Mouse (Mus musculus): ENCODE measurements around the gene Hadha. TPM values are rescaled to one million over a fixed set of nuclear protein-coding genes. Genes with fewer than 3 reads are reported as not detected.

Hadha gene
- polyA plus RNA-seq, 1 experiment from 2014 or later = 143 TPM

DNA sequence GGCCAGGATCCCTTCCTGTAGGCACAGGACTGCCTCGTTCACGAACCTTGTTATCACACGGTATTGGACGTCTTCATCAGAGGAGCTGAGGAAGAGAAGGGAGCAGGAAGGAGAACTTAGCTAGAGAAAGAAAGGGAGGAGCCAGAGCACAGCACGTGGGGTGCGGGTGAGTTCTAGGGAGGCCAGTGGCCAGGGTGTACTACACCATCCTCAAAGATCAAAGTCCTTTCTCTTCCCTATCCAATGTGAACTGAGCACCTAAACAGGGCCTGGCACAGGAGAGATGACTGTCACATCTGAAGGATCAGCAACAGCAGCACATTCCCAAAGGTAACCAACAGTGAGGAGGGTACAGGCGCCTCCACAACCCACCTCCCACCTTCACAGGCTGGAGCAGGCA is 34.9 kb downstream of the Hadha start:
- no peak overlapping the region for H3K9ac ChIP-seq
- no peak overlapping the region for H3K4me2 ChIP-seq (replicated peaks)
- H3K9me3 ChIP-seq = no peaks in the 10 kb centered on the region
- H3K36me3 ChIP-seq = peaks cover 87% of the 10 kb centered on the region
- H3K4me3 ChIP-seq = no peak overlapping the region
- H3K27ac ChIP-seq = no peak overlapping the region
- WGBS = 87% methylated on average over 7 of the region's 7 CpGs
- no peaks in the 10 kb centered on the region for H3K4me1 ChIP-seq
- ATAC-seq (ENCODE audit: low FRiP score, low read depth) = no peak
- peaks cover 15% of the 10 kb centered on the region for H3K27me3 ChIP-seq

DNA sequence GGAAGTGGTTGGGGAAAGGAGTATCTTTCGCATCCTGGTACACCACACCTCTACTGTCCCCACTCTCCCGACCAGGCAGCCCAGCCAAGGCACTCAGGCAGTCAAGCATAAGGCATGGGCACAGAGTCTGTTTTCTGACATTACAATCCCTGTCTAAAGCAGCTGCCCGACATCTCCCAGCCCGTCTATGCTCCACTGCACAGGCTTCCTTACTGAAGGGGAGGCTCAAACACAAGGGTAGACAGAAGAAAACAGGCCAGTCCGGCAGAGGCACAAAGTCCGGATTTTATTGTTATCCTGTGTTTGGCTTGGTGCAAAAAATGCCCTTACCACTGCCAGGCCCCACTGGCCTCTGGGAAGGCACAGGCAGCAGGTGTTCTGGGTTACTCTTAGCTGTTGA is 35.8 kb downstream of the Hadha start:
- 92% methylated on average over 6 of the region's 6 CpGs for WGBS

DNA sequence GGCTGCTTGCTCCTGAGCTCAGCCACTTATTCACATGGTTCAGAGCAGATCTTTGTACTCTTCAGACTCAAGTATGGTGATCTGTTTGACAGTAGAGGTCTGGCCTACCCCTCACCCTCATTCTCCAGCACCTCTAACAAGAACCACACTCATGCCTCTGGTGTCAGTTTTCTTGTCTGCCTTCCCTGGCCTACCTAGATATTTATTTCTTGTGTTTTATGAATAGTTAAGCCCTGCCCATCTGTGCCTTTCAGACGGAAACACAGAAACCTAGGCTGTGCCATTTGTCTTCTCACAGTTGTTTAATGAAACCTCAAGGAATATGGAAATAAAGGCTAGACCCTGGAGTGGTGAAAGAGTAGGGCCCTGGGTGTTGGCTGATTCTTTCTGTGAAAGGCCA is 36.9 kb downstream of the Hadha start:
- no peak for ATAC-seq (ENCODE audit: low FRiP score, low read depth)
- H3K27ac ChIP-seq = no peak overlapping the region
- peaks cover 36% of the 10 kb centered on the region for H3K27me3 ChIP-seq
- no peaks in the 10 kb centered on the region for H3K9me3 ChIP-seq
- H3K4me2 ChIP-seq (replicated peaks) = no peak overlapping the region
- H3K9ac ChIP-seq = no peak overlapping the region
- WGBS = 69% methylated on average over 1 of the region's 1 CpGs
- H3K4me1 ChIP-seq = peaks cover 9% of the 10 kb centered on the region; the same call in 1 of the 2 replicates
- peaks cover 66% of the 10 kb centered on the region for H3K36me3 ChIP-seq
- H3K4me3 ChIP-seq = no peak overlapping the region

More for the DNA sequence above, 35.8 kb downstream of the Hadha start:
- Histone ChIP-seq H3K36me3 (peaks cover 78% of the 10 kb centered on the region), H3K9ac (no peak overlapping the region), H3K27me3 (peaks cover 25% of the 10 kb centered on the region), H3K4me3 (no peak overlapping the region), H3K9me3 (no peaks in the 10 kb centered on the region), H3K4me2 (replicated peaks) (no peak overlapping the region), H3K4me1 (peaks cover 4% of the 10 kb centered on the region; the same call in 1 of the 2 replicates), H3K27ac (no peak overlapping the region)
- no peak for ATAC-seq (ENCODE audit: low FRiP score, low read depth)

DNA sequence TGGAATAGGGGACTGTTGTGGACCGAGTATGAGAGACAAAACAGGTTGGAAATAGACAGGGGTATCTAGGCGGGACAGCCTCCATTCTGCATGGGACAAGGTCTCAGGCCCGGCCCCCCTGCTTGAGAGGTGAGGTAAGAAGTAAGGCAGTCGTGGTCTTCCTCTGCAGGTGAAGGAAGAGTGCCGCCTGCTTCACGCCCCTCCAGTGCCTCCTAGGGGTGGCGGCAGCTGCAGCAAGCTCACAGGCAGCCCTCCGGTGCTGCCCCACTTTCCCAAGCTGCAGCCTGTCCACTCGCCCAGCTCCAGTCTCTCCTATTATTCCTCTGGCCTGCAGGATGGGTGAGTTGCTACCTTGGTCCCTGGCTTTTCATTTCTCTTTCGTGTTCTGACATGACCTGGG is 39.2 kb downstream of the Hadha start:
- Histone ChIP-seq H3K36me3 (peaks cover 43% of the 10 kb centered on the region), H3K4me2 (replicated peaks) (no peak overlapping the region), H3K9me3 (no peaks in the 10 kb centered on the region), H3K9ac (no peak overlapping the region), H3K4me1 (peaks cover 20% of the 10 kb centered on the region), H3K4me3 (no peak overlapping the region), H3K27ac (no peak overlapping the region), H3K27me3 (peaks cover 59% of the 10 kb centered on the region)
- ATAC-seq (ENCODE audit: low FRiP score, low read depth) = no peak
- 22% methylated on average over 10 of the region's 10 CpGs for WGBS

DNA sequence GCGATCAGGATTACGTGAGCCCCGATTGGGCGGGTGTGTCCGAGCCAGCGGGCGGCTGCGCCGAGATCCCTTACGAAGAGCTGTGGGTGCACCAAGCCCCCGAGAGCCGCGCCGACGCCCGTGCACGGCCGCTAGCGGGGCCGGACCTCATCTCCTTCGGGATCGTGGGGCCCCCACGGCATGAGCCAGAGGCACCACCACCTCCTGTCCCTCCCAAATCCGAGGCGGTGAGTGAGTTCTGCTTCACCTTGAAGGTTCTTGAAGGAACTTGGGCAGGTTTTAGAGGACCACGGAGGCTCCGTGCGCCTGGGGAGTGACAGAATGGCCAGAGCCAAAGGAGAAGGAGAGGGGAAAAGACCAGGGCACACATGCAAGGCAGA is 40.2 kb downstream of the Hadha start:
- Histone ChIP-seq H3K36me3 (peaks cover 34% of the 10 kb centered on the region), H3K9ac (peak overlapping the region; percentile 70), H3K4me1 (peaks cover 26% of the 10 kb centered on the region), H3K27ac (no peak overlapping the region), H3K4me3 (peak overlapping the region; percentile 59), H3K4me2 (replicated peaks) (peak overlapping the region; percentile 91), H3K27me3 (peaks cover 69% of the 10 kb centered on the region), H3K9me3 (no peaks in the 10 kb centered on the region)
- WGBS = 1% methylated on average over 28 of the region's 28 CpGs
- ATAC-seq (ENCODE audit: low FRiP score, low read depth) = no peak; the same call in 1 of the 2 replicates

DNA sequence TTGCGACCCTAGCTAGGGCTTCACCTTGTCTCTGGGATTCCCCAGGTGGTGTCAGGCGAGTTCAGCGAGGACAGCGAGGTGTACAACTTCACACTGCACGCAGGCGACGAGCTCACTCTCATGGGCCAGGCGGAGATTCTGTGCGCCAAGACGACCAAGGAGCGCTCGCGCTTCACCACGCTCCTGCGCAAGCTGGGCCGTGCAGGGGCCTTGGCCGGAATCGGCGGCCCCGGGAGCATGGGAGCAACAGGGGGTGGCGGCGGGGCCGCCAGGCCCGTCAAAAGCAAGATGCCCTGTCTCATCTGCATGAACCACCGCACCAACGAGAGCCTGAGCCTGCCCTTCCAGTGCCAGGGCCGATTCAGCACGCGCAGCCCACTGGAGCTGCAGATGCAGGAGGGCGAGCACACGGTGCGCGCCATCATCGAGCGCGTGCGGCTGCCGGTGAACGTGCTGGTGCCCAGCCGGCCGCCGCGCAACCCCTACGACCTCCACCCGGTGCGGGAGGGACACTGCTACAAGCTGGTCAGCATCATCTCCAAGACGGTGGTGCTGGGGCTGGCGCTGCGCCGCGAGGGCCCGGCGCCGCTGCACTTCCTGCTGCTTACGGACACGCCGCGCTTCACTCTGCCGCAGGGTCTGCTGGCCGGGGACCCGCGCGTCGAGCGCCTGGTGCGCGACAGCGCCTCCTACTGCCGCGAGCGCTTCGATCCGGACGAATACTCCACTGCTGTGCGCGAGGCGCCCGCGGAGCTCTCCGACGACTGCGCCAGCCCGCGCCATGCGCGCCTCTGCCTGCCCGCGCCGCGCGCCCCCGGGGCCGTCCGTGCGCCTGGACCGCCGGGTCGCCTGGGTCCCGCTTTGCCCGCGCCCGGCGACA is 40.8 kb downstream of the Hadha start:
- Histone ChIP-seq H3K4me3 (peak overlapping the region; percentile 59), H3K27me3 (peaks cover 75% of the 10 kb centered on the region), H3K36me3 (peaks cover 27% of the 10 kb centered on the region), H3K4me1 (peaks cover 26% of the 10 kb centered on the region), H3K9ac (peak overlapping the region; percentile 70), H3K9me3 (no peaks in the 10 kb centered on the region), H3K4me2 (replicated peaks) (peak overlapping the region; percentile 91), H3K27ac (no peak overlapping the region)
- WGBS = under 1% methylated on average over 94 of the region's 103 CpGs
- ATAC-seq (ENCODE audit: low FRiP score, low read depth) = peak; percentile 84

GRCm38 (mm10) chr5:30112533-30113068 is 42.4 kb downstream of the Hadha start:
- Histone ChIP-seq H3K4me2 (replicated peaks) (no peak overlapping the region), H3K4me1 (peaks cover 30% of the 10 kb centered on the region), H3K9ac (no peak overlapping the region), H3K36me3 (peaks cover 12% of the 10 kb centered on the region), H3K4me3 (no peak overlapping the region), H3K27me3 (peaks cover 88% of the 10 kb centered on the region), H3K9me3 (no peaks in the 10 kb centered on the region), H3K27ac (no peak overlapping the region)
- ATAC-seq (ENCODE audit: low FRiP score, low read depth) = no peak
- 78% methylated on average over 3 of the region's 3 CpGs for whole genome bisulfite sequencing

- Histone ChIP-seq H3K9me3 (no peaks in the 10 kb centered on the region), H3K27ac (no peak overlapping the region), H3K4me2 (replicated peaks) (no peak overlapping the region; the same call in 1 of the 2 replicates), H3K9ac (no peak overlapping the region), H3K4me3 (no peak overlapping the region), H3K36me3 (peaks cover 5% of the 10 kb centered on the region), H3K4me1 (peaks cover 38% of the 10 kb centered on the region), H3K27me3 (peaks cover 96% of the 10 kb centered on the region)
- no peak for ATAC-seq (ENCODE audit: low FRiP score, low read depth)
- WGBS = 74% methylated on average over 3 of the region's 3 CpGs
Measured at GRCm38 (mm10) chr5:30111771-30112170, 43.2 kb downstream of the Hadha start.

GRCm38 (mm10) chr5:30111126-30111525 is 43.8 kb downstream of the Hadha start:
- Histone ChIP-seq H3K27ac (no peak overlapping the region), H3K4me3 (peak overlapping the region; percentile 7), H3K9me3 (no peaks in the 10 kb centered on the region), H3K9ac (peak overlapping the region; percentile 31; the same call in 1 of the 2 replicates), H3K27me3 (peaks cover 97% of the 10 kb centered on the region), H3K4me1 (peaks cover 41% of the 10 kb centered on the region), H3K4me2 (replicated peaks) (peak overlapping the region; percentile 58), H3K36me3 (no peaks in the 10 kb centered on the region)
- ATAC-seq (ENCODE audit: low FRiP score, low read depth) = 0 out of 2 replicates have a peak, but pooled peaks have one; percentile 4
- WGBS = 4% methylated on average over 18 of the region's 18 CpGs

- H3K27me3 ChIP-seq = peaks cover 97% of the 10 kb centered on the region
- no peaks in the 10 kb centered on the region for H3K36me3 ChIP-seq
- H3K4me1 ChIP-seq = peaks cover 47% of the 10 kb centered on the region
- no peak overlapping the region for H3K27ac ChIP-seq
- no peaks in the 10 kb centered on the region for H3K9me3 ChIP-seq
- 7% methylated on average over 22 of the region's 22 CpGs for WGBS
- no peak for ATAC-seq (ENCODE audit: low FRiP score, low read depth)
- H3K4me2 ChIP-seq (replicated peaks) = peak overlapping the region; percentile 58
- H3K9ac ChIP-seq = peak overlapping the region; percentile 31; the same call in 1 of the 2 replicates
- H3K4me3 ChIP-seq = peak overlapping the region; percentile 7
Measured at GRCm38 (mm10) chr5:30110371-30111060, 44.4 kb downstream of the Hadha start.

GRCm38 (mm10) chr5:30109899-30110298 is 45.1 kb downstream of the Hadha start:
- H3K9me3 ChIP-seq = no peaks in the 10 kb centered on the region
- no peak overlapping the region for H3K27ac ChIP-seq
- peaks cover 52% of the 10 kb centered on the region for H3K4me1 ChIP-seq
- 33% methylated on average over 2 of the region's 2 CpGs for WGBS
- no peak overlapping the region for H3K4me3 ChIP-seq
- ATAC-seq (ENCODE audit: low FRiP score, low read depth) = no peak
- no peaks in the 10 kb centered on the region for H3K36me3 ChIP-seq
- H3K4me2 ChIP-seq (replicated peaks) = no peak overlapping the region
- no peak overlapping the region for H3K9ac ChIP-seq
- peaks cover 97% of the 10 kb centered on the region for H3K27me3 ChIP-seq

DNA sequence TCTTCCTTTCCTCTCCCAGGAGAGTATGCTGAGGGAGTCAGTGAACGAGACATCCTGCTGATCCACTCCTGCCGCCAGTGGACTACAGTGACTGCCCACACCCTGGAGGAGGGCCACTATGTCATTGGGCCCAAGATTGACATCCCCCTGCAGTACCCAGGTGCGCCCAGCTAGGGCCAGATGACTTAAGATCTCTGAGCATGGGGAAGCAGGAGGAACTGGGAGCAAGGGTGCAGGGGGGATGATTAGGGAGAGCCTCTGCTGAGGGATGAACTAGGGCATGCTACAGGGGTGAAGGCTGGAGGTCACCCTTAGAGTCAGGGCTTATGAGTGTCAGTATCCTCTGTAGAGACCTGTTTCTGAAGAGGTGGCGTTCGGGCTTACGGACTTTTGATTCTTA is 46.7 kb downstream of the Hadha start:
- WGBS = 74% methylated on average over 6 of the region's 6 CpGs
- peaks cover 47% of the 10 kb centered on the region for H3K4me1 ChIP-seq
- peaks cover 95% of the 10 kb centered on the region for H3K27me3 ChIP-seq
- no peak for ATAC-seq (ENCODE audit: low FRiP score, low read depth)
- no peaks in the 10 kb centered on the region for H3K9me3 ChIP-seq
- H3K36me3 ChIP-seq = no peaks in the 10 kb centered on the region
- no peak overlapping the region for H3K4me3 ChIP-seq
- H3K9ac ChIP-seq = no peak overlapping the region
- H3K27ac ChIP-seq = no peak overlapping the region
- H3K4me2 ChIP-seq (replicated peaks) = no peak overlapping the region
